Mouse (Mus musculus) 3T3-L1 (cell line): ENCODE measurements at regions not wholly inside any gene's neighbourhood (a gene's known extent, or its start where the extent isn't known, plus 50 kb on each side); places are given as distances from the start of the nearest gene placed in this dataset.

Experiments used
- DNase-seq: peaks from one replicate; pipeline ENCODE4 v3.0.0-alpha.2; 2015; ENCODE audit warnings: low read depth, low spot score

DNA sequence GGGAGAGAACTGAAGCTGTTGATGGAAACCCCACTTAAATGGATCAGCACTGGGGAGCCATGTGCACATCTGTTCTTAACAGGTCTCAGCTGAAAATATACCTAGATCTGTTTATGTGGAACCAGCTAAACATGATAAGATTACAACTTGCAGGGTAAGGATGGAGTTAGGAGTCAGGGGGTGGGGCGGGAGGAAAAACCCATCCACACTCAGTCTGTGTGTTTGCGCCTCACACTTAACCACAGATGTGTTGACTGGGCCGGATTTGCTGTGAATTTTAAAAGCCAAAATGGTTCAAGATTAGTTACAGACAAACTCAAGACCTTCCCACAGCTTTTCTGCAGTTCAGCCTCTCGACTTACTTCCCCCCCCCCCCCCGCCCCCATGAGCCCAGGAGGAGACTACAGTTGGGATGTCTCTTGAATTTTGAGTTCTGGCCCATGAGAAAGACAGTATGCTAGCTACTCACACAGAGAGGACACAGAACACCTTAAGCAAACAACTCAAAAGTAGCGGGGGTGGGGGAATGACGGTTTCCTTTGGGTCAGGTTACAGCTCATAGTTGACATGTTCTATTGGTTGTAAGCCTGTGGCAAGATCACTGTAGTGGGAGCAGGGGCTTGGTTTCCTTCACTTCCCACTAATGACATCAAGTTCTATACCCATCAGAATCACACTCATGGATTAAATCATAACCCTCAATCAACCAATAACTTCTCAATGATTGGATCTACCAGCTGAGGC, 209.1 kb downstream of the Bcl2l11 start:
- no peak for DNase-seq

GRCm38 (mm10) chr2:128337192-128337591, 211.4 kb downstream of the Bcl2l11 start:
- no peak for DNase-seq

GRCm38 (mm10) chr2:128337791-128338190, 212.0 kb downstream of the Bcl2l11 start:
- DNase-seq: no peak

- DNase-seq: peak; percentile 75
Observed at GRCm38 (mm10) chr2:128338474-128338873, 212.6 kb downstream of the Bcl2l11 start.

DNA sequence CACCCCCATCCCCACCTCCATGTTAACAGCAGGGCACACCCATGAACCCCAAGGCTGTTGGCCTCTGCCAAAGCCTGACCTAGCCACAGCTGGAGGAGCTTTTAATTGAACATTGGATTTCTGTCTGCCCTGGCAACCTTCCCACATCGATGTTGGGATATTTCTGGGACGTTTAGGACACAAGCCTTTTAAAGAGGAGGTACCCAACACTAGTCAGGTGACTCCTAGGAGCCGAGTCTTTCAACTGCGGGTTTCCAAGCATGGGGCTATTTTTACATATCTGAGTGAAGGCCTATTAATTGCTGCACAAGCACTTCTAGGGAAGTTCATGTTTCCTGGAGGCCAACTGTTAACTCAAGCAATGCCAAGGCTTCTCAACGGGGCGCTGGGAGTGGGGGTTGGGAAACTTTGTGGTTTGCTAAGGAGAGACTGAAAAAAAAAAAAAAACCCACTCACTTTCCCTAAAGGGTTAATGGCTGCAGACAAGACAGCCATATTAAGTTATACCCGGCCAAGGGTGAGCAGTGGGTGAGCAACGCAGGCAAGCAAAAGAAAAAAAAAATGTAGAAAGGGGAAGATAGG, 213.3 kb downstream of the Bcl2l11 start:
- peak; percentile 91 for DNase-seq

- DNase-seq: no peak
Observed at GRCm38 (mm10) chr2:128339643-128340487, 214.0 kb downstream of the Bcl2l11 start.

DNA sequence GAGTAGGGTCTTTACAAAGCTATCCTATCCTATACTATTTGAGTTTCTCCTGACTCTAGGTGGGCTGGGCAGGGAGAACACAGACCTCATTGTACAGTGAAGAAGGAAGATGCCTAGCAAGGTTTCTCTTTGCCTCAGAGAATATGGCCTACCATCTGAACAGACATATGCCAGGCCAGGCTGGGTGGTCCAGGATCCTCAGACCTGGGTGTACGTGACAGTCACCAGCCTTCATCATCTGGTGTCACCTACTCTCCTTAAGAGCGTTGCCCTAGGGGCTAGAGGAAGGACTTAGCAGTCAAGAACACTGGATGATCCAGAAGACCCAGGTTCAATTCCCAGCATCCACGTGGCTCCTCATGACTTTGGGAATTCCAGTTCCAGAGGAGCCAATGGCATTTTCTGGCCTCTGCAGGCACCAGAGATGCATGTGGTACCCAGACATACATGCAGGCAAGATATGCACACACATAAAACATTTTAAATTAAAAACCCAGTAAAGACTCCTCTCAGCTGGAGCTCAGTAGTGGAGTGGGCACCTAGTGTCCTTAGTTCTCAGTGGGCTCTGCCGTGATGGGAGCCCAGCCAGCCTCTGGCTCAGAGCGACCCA, 214.9 kb downstream of the Bcl2l11 start:
- no peak for DNase-seq

- no peak for DNase-seq
Observed at GRCm38 (mm10) chr2:128342212-128342611, 216.4 kb downstream of the Bcl2l11 start.

DNA sequence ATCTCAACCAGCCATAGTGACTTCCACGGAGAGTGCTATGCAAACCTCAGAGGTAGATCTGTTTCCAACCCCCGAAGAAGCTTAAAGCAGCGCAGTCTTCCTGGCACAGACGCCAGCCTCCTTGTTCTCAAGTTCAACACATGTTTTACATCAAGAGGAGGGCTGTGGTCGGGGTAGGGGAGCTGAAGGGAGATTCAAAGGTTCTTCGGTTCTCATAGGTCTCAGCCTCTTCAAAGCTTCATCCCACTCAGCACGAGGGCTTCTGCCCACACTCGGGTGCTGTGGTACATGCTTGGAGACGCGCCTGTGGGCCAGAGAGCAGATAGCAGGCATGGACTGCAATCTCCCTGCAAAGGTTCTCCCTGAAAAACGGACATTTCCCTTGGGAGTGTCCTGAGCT, 219.7 kb downstream of the Bcl2l11 start:
- no peak for DNase-seq

DNA sequence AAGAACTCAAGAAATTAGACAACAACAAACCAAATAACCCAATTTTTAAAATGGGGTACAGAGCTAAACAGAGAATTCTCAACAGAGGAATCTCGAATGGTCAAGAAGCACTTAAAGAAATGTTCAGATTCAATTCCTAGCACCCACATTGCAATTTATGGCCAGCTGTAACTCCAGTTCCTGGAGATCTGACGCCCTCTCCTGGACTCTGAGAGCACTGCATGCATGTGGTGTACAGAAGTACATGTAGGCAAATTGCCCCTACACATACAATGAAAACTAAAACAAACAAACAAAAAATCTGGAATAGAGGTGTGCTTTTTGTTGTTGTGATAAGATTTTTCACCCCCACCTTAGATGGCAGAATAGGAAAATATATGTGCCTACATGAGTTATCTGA, 222.7 kb downstream of the Bcl2l11 start:
- DNase-seq: no peak

GRCm38 (mm10) chr2:128351405-128351804, 225.6 kb downstream of the Bcl2l11 start:
- no peak for DNase-seq

GRCm38 (mm10) chr2:128352533-128352932, 226.7 kb downstream of the Bcl2l11 start:
- DNase-seq: peak; percentile 74

DNA sequence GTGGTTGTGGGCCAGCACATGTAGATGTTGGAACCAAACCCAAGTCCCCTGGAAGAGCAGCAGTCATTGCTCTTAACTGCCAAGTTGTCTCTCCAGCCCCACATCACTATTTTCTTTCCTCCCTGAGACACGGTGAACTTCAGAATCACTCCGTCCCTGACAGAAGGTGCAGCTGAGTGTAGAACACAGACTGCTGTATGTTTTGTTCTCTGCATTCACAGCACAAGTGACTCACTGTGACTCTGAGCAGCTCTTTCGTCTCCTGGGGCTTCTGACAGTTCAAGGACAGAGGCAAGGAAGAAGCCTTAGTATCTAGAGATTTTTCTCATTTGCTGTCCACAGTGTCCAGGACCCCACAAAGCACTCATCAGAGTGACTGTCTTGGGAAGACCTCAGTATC, 227.6 kb downstream of the Bcl2l11 start:
- DNase-seq: no peak

DNA sequence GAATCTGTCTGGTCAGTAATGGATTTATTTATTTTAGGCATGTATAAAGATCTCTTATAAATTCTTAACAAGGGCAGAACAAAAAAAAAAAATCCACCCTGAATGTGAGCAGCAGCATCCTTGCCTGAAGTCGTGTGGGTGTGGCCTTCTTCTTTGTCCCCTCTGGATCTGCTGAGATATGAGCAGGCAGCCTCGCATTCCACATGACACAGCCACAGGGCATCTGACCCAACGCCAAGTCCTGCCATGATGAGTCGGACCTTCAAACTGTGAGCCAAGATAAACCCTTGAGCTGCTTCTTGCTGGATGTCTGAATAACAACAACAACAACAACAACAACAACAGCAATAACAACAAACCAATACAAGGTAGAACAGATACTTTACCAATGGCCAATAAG, 230.5 kb downstream of the Bcl2l11 start:
- peak; percentile 85 for DNase-seq

DNA sequence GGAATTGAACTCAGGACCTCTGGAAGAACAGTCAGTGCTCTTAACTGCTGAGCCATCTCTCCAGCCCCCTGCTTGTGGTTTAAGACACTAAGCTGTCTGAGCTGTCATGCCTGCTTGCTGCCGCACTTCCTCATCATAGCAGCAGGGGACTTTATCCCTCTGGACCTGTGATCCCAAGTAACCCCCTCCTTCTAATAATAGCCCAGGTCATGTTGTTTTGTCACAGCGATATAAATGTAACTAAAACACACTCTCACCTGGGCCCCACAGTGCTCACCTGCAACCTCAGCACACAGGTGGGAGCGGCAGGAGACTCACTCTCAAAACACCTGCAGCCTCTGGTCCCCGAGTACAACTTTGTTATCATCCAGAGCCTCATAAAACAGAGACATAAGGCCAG, 231.9 kb upstream of the Spdye4c start:
- no peak for DNase-seq

GRCm38 (mm10) chr2:128360517-128360916, 230.5 kb upstream of the Spdye4c start:
- DNase-seq: no peak

- no peak for DNase-seq
Observed at GRCm38 (mm10) chr2:128361436-128361835, 229.6 kb upstream of the Spdye4c start.

- DNase-seq: no peak
Observed at GRCm38 (mm10) chr2:128364161-128364560, 226.8 kb upstream of the Spdye4c start.

DNA sequence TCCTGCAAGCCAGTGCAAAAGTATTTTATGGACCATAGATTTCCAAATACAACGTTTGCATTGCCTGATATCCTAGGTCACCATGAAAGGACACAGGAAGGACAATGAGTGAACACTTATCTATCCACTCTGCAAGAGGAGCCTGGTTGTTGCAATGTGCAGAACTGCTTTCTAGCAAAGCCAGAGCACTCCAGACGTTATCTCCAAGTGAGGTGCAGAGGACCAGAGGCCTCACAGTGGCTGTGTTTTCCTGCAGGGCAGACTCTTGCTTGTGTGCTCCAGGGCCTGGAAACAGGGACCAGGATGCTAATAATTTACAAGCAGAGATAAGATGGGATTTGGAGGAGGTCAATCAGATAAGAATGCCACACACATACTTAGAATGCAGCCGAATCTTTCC, 226.0 kb upstream of the Spdye4c start:
- DNase-seq: no peak

- no peak for DNase-seq
Observed at GRCm38 (mm10) chr2:128365775-128366174, 225.2 kb upstream of the Spdye4c start.

DNA sequence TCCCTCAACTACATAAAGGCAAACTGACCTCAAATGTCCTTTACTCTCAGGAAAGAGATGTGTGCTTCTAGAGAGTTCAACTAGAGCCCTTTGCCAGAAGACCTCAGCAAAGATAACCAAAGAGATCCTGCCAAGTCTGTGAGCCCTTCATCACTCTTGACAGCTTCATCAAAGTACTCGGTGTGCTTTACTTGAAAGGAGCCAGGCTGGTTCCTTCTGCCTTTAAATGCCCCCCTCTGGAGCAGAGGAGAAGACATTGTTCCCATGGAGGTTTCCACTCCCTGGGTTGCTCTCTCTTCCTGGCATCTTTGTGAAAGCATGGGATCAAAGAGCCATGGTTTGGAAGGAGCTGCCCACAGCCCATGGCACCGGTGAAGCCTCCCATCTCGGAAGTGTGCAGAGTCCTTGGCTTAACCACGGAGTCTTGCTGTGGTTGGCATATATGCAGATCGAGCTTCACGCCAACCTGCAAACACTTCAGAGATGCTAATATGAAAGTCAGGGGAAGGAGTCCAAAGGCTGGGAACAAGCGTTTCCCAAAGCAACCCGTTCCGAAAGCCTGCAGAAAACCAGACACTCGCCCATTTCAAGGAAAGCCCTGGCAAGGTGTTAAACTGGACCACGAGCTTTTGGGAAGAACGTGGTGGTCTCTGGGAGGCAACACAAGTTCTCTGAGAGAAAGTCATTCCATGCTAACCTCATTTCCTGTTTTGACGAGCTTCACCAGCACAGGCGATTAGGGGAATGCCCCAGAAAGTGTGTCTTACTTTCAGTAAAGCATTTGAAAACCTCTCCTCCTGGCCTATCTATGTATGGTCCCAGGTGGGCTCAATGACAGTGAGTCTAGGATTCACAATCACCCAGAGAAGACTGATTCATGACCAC, 223.5 kb upstream of the Spdye4c start:
- DNase-seq: peak; percentile 48
